In genomic region chr17:64260571-64260970, GRCm38 (mm10) we compare ENCODE assay signal across 27 mouse cellular contexts.
"Had no signal": no experiment of that assay in that cellular context is flagged by ENCODE, and none has a peak within 500 bp of the region (broad histone marks: within the 10 kb centered on the region; RNA-seq: fewer than 3 reads in every experiment).

No protein-coding gene starts in this region.

- H3K4me2 ChIP-seq: embryonic facial prominence, embryonic 12.5 days; embryonic facial prominence, embryonic 13.5 days; embryonic facial prominence, embryonic 15.5 days; forebrain, embryonic 12.5 days; forebrain, embryonic 13.5 days; forebrain, embryonic 15.5 days had no signal

- DNase-seq: cerebellum, adult 8-10 months; cerebellum, adult 9-10 months; cerebellum, adult 9-11 months; cerebellum, postnatal 10 days; cerebellum, postnatal 14 days; cerebellum, postnatal 25 days; cerebellum, postnatal 36 days; embryo, embryonic 11 days; forebrain, postnatal 0 days; gastrocnemius, adult 2 months; gastrocnemius, postnatal 10 days; gastrocnemius, postnatal 14 days; gastrocnemius, postnatal 25 days; gastrocnemius, postnatal 36 days; heart, adult 18-20 months; heart, adult 2 months had no signal

- H3K27me3 ChIP-seq: embryonic facial prominence, embryonic 12.5 days; embryonic facial prominence, embryonic 13.5 days; embryonic facial prominence, embryonic 15.5 days; forebrain, embryonic 12.5 days; forebrain, embryonic 13.5 days; forebrain, embryonic 15.5 days had no signal

- H3K9me3 ChIP-seq: embryonic facial prominence, embryonic 12.5 days; embryonic facial prominence, embryonic 13.5 days; embryonic facial prominence, embryonic 15.5 days; forebrain, embryonic 10.5 days; forebrain, embryonic 12.5 days; forebrain, embryonic 13.5 days; forebrain, embryonic 15.5 days had no signal

- H3K4me3 ChIP-seq: embryonic facial prominence, embryonic 10.5 days; embryonic facial prominence, embryonic 12.5 days; embryonic facial prominence, embryonic 13.5 days; embryonic facial prominence, embryonic 15.5 days; erythroblast, embryonic 14.5 days; forebrain, embryonic 10.5 days; forebrain, embryonic 12.5 days; forebrain, embryonic 13.5 days; forebrain, embryonic 15.5 days; gastrocnemius, adult 2 months; heart, adult 2 months had no signal

- H3K9ac ChIP-seq: embryonic facial prominence, embryonic 12.5 days; embryonic facial prominence, embryonic 13.5 days; embryonic facial prominence, embryonic 15.5 days; forebrain, embryonic 12.5 days; forebrain, embryonic 13.5 days; forebrain, embryonic 15.5 days; forebrain, postnatal 0 days had no signal

- H3K36me3 ChIP-seq: embryonic facial prominence, embryonic 10.5 days; embryonic facial prominence, embryonic 12.5 days; embryonic facial prominence, embryonic 13.5 days; embryonic facial prominence, embryonic 15.5 days; forebrain, embryonic 10.5 days; forebrain, embryonic 12.5 days; forebrain, embryonic 15.5 days had no signal

- ATAC-seq: forebrain, embryonic 13.5 days; forebrain, embryonic 14.5 days; forebrain, embryonic 15.5 days; forebrain, embryonic 16.5 days; forebrain, postnatal 0 days had no signal

- H3K4me1 ChIP-seq: embryonic facial prominence, embryonic 10.5 days; embryonic facial prominence, embryonic 12.5 days; embryonic facial prominence, embryonic 13.5 days; embryonic facial prominence, embryonic 15.5 days; forebrain, embryonic 10.5 days; forebrain, embryonic 12.5 days; forebrain, embryonic 13.5 days; forebrain, embryonic 15.5 days had no signal

- H3K27ac ChIP-seq: embryonic facial prominence, embryonic 10.5 days; embryonic facial prominence, embryonic 12.5 days; embryonic facial prominence, embryonic 13.5 days; embryonic facial prominence, embryonic 15.5 days; forebrain, embryonic 10.5 days; forebrain, embryonic 12.5 days; forebrain, embryonic 13.5 days; forebrain, embryonic 15.5 days; gastrocnemius, adult 2 months; heart, adult 2 months had no signal
